Mouse (Mus musculus): ENCODE results near the gene Pcyt2. TPM values are rescaled to one million over a fixed set of nuclear protein-coding genes. Genes with fewer than 3 reads are reported as not detected.

The Pcyt2 gene
- polyA plus RNA-seq, 1 experiment: not detected

DNA sequence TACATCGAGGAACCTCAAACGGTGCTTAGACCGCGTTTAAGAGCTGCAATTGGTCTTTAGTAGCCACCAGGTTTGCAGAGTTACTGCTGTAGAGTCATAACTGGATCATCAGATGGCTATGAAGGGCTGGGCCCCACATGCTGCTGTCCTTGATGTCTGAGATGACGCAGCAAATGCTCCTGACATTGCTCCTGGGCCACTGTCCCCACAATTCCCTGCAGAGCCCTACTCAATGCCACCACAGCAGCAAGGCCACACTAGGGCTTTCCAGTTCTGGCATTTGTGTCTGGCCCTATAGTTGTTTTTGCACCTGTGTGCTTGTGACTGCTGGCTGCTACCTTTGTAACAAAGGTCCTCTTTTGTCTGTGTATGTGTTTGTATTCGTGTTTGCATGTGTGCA, 5.1 kb upstream of the Pcyt2 start:
- Histone ChIP-seq H3K4me3 (ENCODE audit: insufficient read depth, low read depth, low read length) (no peak overlapping the region), H3K27ac (ENCODE audit: insufficient read depth, low read depth, low read length) (no peak overlapping the region), H3K4me1 (ENCODE audit: control insufficient read depth, insufficient read depth, low read length) (peaks cover 18% of the 10 kb centered on the region)
- TF ChIP-seq CTCF (IDR thresholded peaks at IDR 0.05; ENCODE audit: insufficient read depth, low read depth, low read length) (no peak), POLR2A (IDR thresholded peaks at IDR 0.05; ENCODE audit: insufficient read depth, low read depth, low read length) (no peak)
- 90% methylated on average over 6 of the region's 6 CpGs for WGBS

DNA sequence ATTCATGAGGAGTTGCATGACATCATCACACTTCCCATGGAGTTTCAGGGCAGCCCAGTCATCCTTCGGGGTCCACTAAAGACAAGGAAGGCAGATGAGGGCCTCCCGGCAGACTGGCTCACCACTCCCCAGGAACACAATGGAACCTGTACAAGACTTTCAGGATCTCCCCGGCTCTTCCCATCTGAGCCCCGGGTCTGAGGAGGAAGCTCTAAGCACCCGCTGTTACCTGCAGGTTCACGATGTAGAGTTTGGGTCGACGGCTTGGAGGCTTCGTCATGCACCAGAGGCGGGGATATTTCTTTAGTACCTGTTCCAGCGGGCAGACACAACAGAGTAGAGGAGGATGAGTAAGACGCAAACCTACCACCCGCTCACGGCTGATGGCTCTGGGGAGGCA, 2.5 kb upstream of the Pcyt2 start:
- no peak overlapping the region for H3K27ac ChIP-seq (ENCODE audit: insufficient read depth, low read depth, low read length)
- 91% methylated on average over 14 of the region's 14 CpGs for WGBS
- TF ChIP-seq CTCF (IDR thresholded peaks at IDR 0.05; ENCODE audit: insufficient read depth, low read depth, low read length) (no peak), POLR2A (IDR thresholded peaks at IDR 0.05; ENCODE audit: insufficient read depth, low read depth, low read length) (no peak)
- H3K4me1 ChIP-seq (ENCODE audit: control insufficient read depth, insufficient read depth, low read length): peaks cover 22% of the 10 kb centered on the region
- no peak overlapping the region for H3K4me3 ChIP-seq (ENCODE audit: insufficient read depth, low read depth, low read length)

GRCm38 (mm10) chr11:120618619-120619535, 1.1 kb upstream of the Pcyt2 start:
- TF ChIP-seq POLR2A (IDR thresholded peaks at IDR 0.05; ENCODE audit: insufficient read depth, low read depth, low read length): no peak
- no peak for TF ChIP-seq CTCF (IDR thresholded peaks at IDR 0.05; ENCODE audit: insufficient read depth, low read depth, low read length)
- no peak overlapping the region for H3K4me3 ChIP-seq (ENCODE audit: insufficient read depth, low read depth, low read length)
- WGBS: 93% methylated on average over 25 of the region's 25 CpGs
- H3K27ac ChIP-seq (ENCODE audit: insufficient read depth, low read depth, low read length): no peak overlapping the region
- H3K4me1 ChIP-seq (ENCODE audit: control insufficient read depth, insufficient read depth, low read length): peaks cover 22% of the 10 kb centered on the region

- Histone ChIP-seq H3K4me3 (ENCODE audit: insufficient read depth, low read depth, low read length) (peak overlapping the region; percentile 81), H3K4me1 (ENCODE audit: control insufficient read depth, insufficient read depth, low read length) (peaks cover 19% of the 10 kb centered on the region), H3K27ac (ENCODE audit: insufficient read depth, low read depth, low read length) (peak overlapping the region; percentile 59; the same call in 1 of the 2 replicates)
- no peak for TF ChIP-seq CTCF (IDR thresholded peaks at IDR 0.05; ENCODE audit: insufficient read depth, low read depth, low read length)
- TF ChIP-seq POLR2A (IDR thresholded peaks at IDR 0.05; ENCODE audit: insufficient read depth, low read depth, low read length): no peak
- WGBS: 39% methylated on average over 4 of the region's 4 CpGs
These were observed 980 bp downstream of the Pcyt2 start for GRCm38 (mm10) chr11:120616617-120617294.

- Histone ChIP-seq H3K4me3 (ENCODE audit: insufficient read depth, low read depth, low read length) (no peak overlapping the region), H3K4me1 (ENCODE audit: control insufficient read depth, insufficient read depth, low read length) (peaks cover 19% of the 10 kb centered on the region), H3K27ac (ENCODE audit: insufficient read depth, low read depth, low read length) (no peak overlapping the region)
- 84% methylated on average over 11 of the region's 11 CpGs for WGBS
- TF ChIP-seq CTCF (IDR thresholded peaks at IDR 0.05; ENCODE audit: insufficient read depth, low read depth, low read length) (no peak), POLR2A (IDR thresholded peaks at IDR 0.05; ENCODE audit: insufficient read depth, low read depth, low read length) (no peak)
These were observed 2.0 kb downstream of the Pcyt2 start for GRCm38 (mm10) chr11:120615606-120616203.

GRCm38 (mm10) chr11:120615167-120615566, 2.6 kb downstream of the Pcyt2 start:
- H3K4me1 ChIP-seq (ENCODE audit: control insufficient read depth, insufficient read depth, low read length): peaks cover 19% of the 10 kb centered on the region
- TF ChIP-seq POLR2A (IDR thresholded peaks at IDR 0.05; ENCODE audit: insufficient read depth, low read depth, low read length): no peak
- no peak for TF ChIP-seq CTCF (IDR thresholded peaks at IDR 0.05; ENCODE audit: insufficient read depth, low read depth, low read length)
- H3K4me3 ChIP-seq (ENCODE audit: insufficient read depth, low read depth, low read length): no peak overlapping the region
- no peak overlapping the region for H3K27ac ChIP-seq (ENCODE audit: insufficient read depth, low read depth, low read length)
- 84% methylated on average over 6 of the region's 6 CpGs for WGBS

DNA sequence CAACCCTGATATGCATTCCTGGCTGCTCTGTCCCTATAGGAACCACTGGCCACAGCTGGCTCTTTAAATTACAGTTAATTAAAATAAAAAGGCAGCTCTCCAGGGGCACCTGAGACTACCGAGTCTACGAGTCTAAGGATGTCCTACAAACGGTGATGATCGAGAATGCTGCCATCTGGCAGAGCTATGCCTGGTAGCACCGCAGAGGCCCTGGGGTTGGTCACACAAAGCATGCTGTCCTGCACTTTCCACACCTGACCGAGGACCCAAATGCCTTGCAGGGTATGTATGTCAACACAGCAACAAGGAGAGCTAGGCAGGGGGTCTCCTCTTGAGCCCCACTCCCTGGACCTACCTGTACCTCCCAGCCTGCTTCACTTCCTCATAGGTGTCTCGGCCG, 3.8 kb downstream of the Pcyt2 start:
- 79% methylated on average over 8 of the region's 8 CpGs for WGBS
- TF ChIP-seq CTCF (IDR thresholded peaks at IDR 0.05; ENCODE audit: insufficient read depth, low read depth, low read length) (no peak), POLR2A (IDR thresholded peaks at IDR 0.05; ENCODE audit: insufficient read depth, low read depth, low read length) (no peak)
- no peak overlapping the region for H3K27ac ChIP-seq (ENCODE audit: insufficient read depth, low read depth, low read length)
- peaks cover 26% of the 10 kb centered on the region for H3K4me1 ChIP-seq (ENCODE audit: control insufficient read depth, insufficient read depth, low read length)
- H3K4me3 ChIP-seq (ENCODE audit: insufficient read depth, low read depth, low read length): no peak overlapping the region

DNA sequence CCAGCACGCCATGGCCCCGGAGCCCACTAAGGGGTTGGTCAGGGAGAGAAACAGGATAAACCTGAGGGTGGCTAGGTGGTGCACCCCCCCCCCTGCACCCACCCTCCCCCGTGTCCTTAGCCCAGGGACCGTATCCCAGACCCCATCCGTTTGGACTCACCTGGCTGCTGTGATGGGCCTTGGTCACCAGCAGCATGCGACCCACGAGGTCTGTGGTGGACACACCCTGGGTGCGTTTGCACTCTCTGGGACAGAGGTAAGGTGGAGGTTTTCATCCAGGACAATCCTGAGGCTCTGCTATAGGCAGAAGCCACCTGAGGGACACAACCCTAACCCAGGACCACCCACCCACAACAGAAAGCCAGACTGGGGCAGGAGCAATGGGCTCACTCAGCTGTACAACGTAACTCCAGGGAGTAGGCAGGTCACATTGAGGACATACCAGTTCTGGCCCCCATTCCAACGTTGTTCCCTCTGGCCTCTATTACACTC, 4.2 kb downstream of the Pcyt2 start:
- TF ChIP-seq POLR2A (IDR thresholded peaks at IDR 0.05; ENCODE audit: insufficient read depth, low read depth, low read length): no peak
- TF ChIP-seq CTCF (IDR thresholded peaks at IDR 0.05; ENCODE audit: insufficient read depth, low read depth, low read length): no peak
- H3K4me1 ChIP-seq (ENCODE audit: control insufficient read depth, insufficient read depth, low read length): peaks cover 30% of the 10 kb centered on the region
- WGBS: 83% methylated on average over 10 of the region's 10 CpGs
- H3K27ac ChIP-seq (ENCODE audit: insufficient read depth, low read depth, low read length): no peak overlapping the region
- no peak overlapping the region for H3K4me3 ChIP-seq (ENCODE audit: insufficient read depth, low read depth, low read length)
